Mouse (Mus musculus) hindbrain, postnatal 0 days (tissue): ENCODE results near the gene Rnase12. TPM values are rescaled to one million over a fixed set of nuclear protein-coding genes. Genes with fewer than 3 reads are reported as not detected.

Experiments
- ATAC-seq: fragments of 200-750 bp; cut with Nextera tagmentation; 2 replicates; pipeline ENCODE4 v1.8.0; 2017; ENCODE audit warnings: mild to moderate bottlenecking, moderate TSS enrichment, moderate library complexity
- DNase-seq: peaks from one replicate; pipeline ENCODE4 v3.0.0-alpha.2; 2015; ENCODE audit warnings: low spot score
- H3K27ac ChIP-seq: fragments of 300-500 bp; sonication (generic); 2 replicates; pipeline ENCODE4 v1.5.1; 2014; ENCODE audit warnings: mild to moderate bottlenecking
- H3K27me3 ChIP-seq: fragments of 300-500 bp; sonication (generic); 2 replicates; pipeline ENCODE4 v1.6.1; 2014; ENCODE audit warnings: low read length, mixed read lengths; ENCODE audit not compliant: insufficient read depth
- H3K36me3 ChIP-seq: fragments of 300-500 bp; sonication (generic); 2 replicates; pipeline ENCODE4 v1.6.1; 2014; ENCODE audit warnings: low read length, mixed read lengths; ENCODE audit not compliant: insufficient read depth
- H3K4me1 ChIP-seq: fragments of 300-500 bp; sonication (generic); 2 replicates; pipeline ENCODE4 v1.6.1; 2014; ENCODE audit warnings: antibody characterized with exemption, low read length, mixed read lengths; ENCODE audit not compliant: insufficient read depth
- H3K4me2 ChIP-seq: fragments of 300-500 bp; sonication (generic); 2 replicates; pipeline ENCODE4 v1.6.1; 2014; ENCODE audit warnings: low read depth, mild to moderate bottlenecking, low read length, moderate library complexity, mixed read lengths
- H3K4me3 ChIP-seq: fragments of 300-500 bp; sonication (generic); 2 replicates; pipeline ENCODE4 v1.5.1; 2014; ENCODE audit warnings: low read length
- H3K9ac ChIP-seq: fragments of 300-500 bp; sonication (generic); replicated peaks from 2 replicates; pipeline ENCODE4 v1.6.1; 2014; ENCODE audit warnings: mild to moderate bottlenecking, low read length, moderate library complexity, mixed read lengths
- H3K9me3 ChIP-seq: fragments of 300-500 bp; sonication (generic); 2 replicates; pipeline ENCODE4 v1.6.1; 2016; ENCODE audit warnings: low read length, mixed read lengths
- CTCF ChIP-seq: IDR thresholded peaks from 2 replicates; pipeline ENCODE4 v1.5.1; 2016; ENCODE audit warnings: antibody characterized with exemption, control low read depth, low read depth
- WGBS: fragments of 180-500 bp; shearing (Covaris S2); extraction: QIAGEN DNeasy Blood & Tissue Kit; methylation state at CpG from one replicate; pipeline ENCODE4 v1.1.7; 2014; 5-methylcytosine and 5-hydroxymethylcytosine counted together
- polyA plus RNA-seq: library from polyadenylated mRNA; unstranded; fragments of >200 nt; fragmentation: Nextera tagmentation; extraction: Ambion mirVana; gene quantifications from 2 replicates; pipeline ENCODE4 v1.2.1, GENCODE M21; 2015
- total RNA-seq: library from RNA; depleted of rRNA; stranded (reverse); fragments of >200 nt; gene quantifications from 2 replicates; pipeline ENCODE4 v1.2.3, GENCODE M21; 2014

The Rnase12 gene
- total and polyA plus RNA-seq, 2 experiments from 2014 or later: 0.29 TPM; not detected in 1

DNA sequence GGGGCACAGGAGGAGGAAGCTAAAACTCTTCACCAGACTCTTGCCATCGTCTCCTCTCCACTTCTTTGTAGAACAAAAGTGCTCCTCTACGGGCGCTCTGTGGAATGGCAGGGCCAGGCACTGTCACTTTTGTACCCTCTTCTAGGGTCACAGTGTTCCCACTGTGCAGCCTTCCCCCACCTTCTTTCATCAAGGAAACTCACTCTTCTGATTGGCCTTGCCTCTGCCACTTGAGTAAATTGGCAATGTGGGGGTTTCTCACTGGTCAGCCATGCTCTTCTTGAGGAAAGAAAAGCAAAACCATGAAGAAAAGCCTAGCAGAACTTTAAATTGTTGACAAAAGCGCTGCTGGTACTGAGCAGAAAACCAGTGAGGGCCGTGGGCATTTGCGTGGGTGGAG lies 15.7 kb downstream of the Rnase12 start, which contains the start of gene Rnase9:
Rnase9 (minus strand) TSS at position 101 of the 400 bp plus-strand sequence.
- H3K27me3 ChIP-seq: no peaks in the 10 kb centered on the region
- H3K4me3 ChIP-seq: no peak within 1 kb of the TSS
- H3K27ac ChIP-seq: no peak within 1 kb of the TSS
- H3K9me3 ChIP-seq: no peaks in the 10 kb centered on the region
- TF ChIP-seq CTCF: no peak
- no peak within 1 kb of the TSS for H3K9ac ChIP-seq
- WGBS: 58% methylated on average over 6 of the region's 6 CpGs
- no peaks in the 10 kb centered on the region for H3K4me1 ChIP-seq
- no peak for DNase-seq
- ATAC-seq: no peak
- H3K36me3 ChIP-seq: no peaks in the 10 kb centered on the region
- H3K4me2 ChIP-seq: no peak within 1 kb of the TSS

DNA sequence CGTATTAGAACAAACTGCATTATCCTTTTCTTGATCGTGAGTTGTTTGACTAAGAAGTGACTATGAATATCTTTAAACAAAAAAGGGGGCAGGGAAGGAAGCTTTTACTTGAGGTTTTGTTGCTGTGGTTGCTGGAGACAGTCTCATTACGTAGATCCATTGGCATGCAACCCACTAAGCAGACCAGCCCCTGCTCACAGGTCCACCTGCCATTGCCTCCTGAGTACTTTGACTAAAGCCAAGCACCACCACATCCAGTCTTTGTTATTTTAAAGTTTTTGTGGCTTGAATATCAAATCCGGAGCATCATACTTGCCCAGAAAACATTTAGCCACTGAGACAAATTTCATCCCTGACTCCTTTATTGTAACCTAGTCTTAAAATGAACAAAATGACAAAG lies 21.2 kb downstream of the Rnase12 start:
- WGBS: 81% methylated on average over 4 of the region's 4 CpGs
- H3K27ac ChIP-seq: no peak overlapping the region
- no peak overlapping the region for H3K9ac ChIP-seq

DNA sequence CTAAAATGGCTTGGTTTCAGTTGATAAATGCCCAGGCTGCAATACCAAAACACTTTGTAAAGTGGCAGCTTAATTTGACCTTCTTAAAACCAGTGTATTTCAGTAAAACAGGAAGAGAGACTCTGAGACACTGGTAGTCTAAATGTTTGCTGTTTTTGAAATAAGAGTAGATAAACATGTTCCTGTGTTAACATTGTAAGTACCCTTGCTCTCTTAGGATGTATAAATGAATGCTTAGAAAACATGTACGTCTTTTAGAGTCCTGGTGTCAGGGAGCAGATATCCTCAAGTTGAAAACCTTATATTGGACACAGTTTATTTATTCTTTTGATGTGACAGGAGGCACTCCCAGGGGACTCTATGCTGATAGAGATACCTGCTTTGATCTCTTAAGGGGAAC lies 22.3 kb downstream of the Rnase12 start:
- no peak overlapping the region for H3K27ac ChIP-seq
- no peak overlapping the region for H3K4me2 ChIP-seq
- H3K4me3 ChIP-seq: no peak overlapping the region
- H3K36me3 ChIP-seq: no peaks in the 10 kb centered on the region
- WGBS: 56% methylated on average over 1 of the region's 1 CpGs
- H3K27me3 ChIP-seq: no peaks in the 10 kb centered on the region
- H3K9ac ChIP-seq: no peak overlapping the region
- no peak for DNase-seq
- H3K4me1 ChIP-seq: no peaks in the 10 kb centered on the region
- H3K9me3 ChIP-seq: no peaks in the 10 kb centered on the region
- no peak for TF ChIP-seq CTCF
- ATAC-seq: no peak

More for the DNA sequence above, 21.2 kb downstream of the Rnase12 start:
- H3K4me3 ChIP-seq: no peak overlapping the region
- no peak overlapping the region for H3K4me2 ChIP-seq
- no peaks in the 10 kb centered on the region for H3K4me1 ChIP-seq
- no peaks in the 10 kb centered on the region for H3K27me3 ChIP-seq
- H3K9me3 ChIP-seq: no peaks in the 10 kb centered on the region
- H3K36me3 ChIP-seq: no peaks in the 10 kb centered on the region
- no peak for ATAC-seq
- TF ChIP-seq CTCF: no peak
- no peak for DNase-seq

DNA sequence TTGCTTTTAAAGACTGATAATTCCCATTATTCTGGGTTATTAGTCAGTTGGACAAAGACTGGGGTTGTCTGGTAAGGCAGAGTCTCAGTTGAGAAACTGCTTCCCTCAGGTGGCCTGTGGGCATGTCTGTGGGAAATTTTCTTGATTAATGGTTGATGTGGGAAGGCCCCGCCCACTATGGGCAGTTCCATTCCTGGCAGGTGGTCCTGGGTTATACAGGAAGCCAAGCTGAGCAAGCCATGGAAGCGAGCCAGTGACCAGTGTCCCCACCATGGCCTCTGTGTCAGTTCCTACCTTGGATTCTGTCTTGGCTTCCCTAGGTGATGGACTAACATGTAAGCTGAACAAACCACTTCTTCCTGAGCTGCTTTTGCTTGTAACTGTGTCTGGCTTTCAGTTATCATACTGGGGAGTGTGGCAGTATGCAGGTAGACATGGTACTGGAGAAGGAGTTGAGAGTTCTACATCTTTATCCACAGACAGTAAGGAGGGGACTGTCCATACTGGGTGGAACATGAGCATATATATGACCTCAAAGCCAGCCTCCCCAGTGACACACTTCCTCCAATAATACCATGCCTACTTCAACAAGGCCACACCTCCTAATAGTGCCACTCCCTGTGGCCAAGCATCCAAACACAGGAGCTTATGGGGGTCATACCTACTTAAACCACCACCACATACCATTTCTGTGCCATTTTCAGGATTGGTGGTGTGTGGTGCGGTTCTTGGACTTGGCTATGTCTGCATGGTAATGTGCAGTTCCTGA lies 29.9 kb downstream of the Rnase12 start:
- Histone ChIP-seq H3K9me3 (no peaks in the 10 kb centered on the region), H3K27ac (no peak overlapping the region), H3K36me3 (no peaks in the 10 kb centered on the region), H3K27me3 (no peaks in the 10 kb centered on the region), H3K4me2 (no peak overlapping the region), H3K9ac (no peak overlapping the region), H3K4me3 (no peak overlapping the region), H3K4me1 (no peaks in the 10 kb centered on the region)
- DNase-seq: no peak
- WGBS: 64% methylated on average over 3 of the region's 3 CpGs
- ATAC-seq: no peak
- TF ChIP-seq CTCF: no peak

DNA sequence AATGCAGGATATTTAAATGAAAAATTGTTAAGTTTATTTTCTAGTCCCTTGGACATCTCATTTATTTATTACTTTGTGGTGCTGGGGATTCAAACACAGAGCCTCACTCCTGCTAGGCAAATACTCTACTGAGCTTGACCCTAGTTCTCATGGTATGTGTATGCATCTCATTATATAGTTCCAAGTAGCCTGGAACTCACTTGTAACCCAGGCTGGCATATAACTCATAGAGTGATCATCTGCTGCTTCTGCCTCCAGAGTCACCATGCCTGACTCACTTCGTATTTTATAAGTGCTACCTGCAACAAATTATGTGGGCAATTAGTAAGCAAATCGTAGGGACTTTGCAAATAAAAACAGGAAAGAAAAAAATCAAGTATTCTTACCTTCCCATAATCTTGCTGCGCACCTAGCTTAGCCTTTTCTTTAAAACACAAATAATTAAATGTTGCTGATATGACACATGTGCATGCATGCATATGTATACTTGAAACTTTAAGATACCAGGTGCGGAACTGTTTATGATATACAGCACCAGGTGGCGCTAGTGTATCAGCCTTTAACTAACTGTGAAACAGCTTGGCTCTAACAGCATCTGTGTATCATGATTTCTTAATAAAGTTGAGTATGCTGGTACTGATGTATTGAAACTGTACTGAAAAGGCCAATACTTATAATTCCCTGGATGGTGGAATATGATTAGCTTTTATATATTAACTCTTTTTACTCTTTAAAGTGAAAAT lies 30.9 kb downstream of the Rnase12 start:
- H3K27me3 ChIP-seq: no peaks in the 10 kb centered on the region
- no peak overlapping the region for H3K9ac ChIP-seq
- H3K27ac ChIP-seq: no peak overlapping the region
- no peaks in the 10 kb centered on the region for H3K36me3 ChIP-seq
- H3K9me3 ChIP-seq: no peaks in the 10 kb centered on the region
- ATAC-seq (peak; percentile 62; the same call in 1 of the 2 replicates), DNase-seq (peak; percentile 84)
- no peak overlapping the region for H3K4me3 ChIP-seq
- H3K4me2 ChIP-seq: no peak overlapping the region
- 39% methylated on average over 5 of the region's 5 CpGs for WGBS
- no peaks in the 10 kb centered on the region for H3K4me1 ChIP-seq
- TF ChIP-seq CTCF: peak; percentile 79

DNA sequence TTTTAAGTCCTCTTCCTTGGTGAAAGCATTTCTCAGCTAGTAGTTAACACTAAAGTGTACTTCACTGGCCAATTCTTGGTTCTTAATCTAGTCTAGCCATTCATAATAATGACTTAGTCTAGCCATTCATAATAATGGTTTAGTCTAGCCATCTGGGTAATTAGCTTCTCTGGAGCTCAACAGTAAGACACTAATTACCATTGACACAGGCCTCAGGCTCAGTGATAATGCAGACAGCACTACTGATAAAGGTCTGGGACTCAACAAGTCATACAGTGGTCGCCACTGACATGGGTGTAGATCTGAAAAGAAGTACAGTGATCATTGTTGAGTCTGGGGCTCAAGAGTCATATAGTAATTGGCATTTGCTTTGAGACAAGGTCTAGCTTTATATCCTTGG lies 32.6 kb downstream of the Rnase12 start:
- Histone ChIP-seq H3K27me3 (no peaks in the 10 kb centered on the region), H3K4me2 (no peak overlapping the region), H3K27ac (no peak overlapping the region), H3K36me3 (no peaks in the 10 kb centered on the region), H3K9ac (no peak overlapping the region), H3K9me3 (no peaks in the 10 kb centered on the region), H3K4me3 (no peak overlapping the region), H3K4me1 (no peaks in the 10 kb centered on the region)
- DNase-seq (no peak), ATAC-seq (no peak)
- TF ChIP-seq CTCF: no peak
- 86% methylated on average over 1 of the region's 1 CpGs for WGBS

DNA sequence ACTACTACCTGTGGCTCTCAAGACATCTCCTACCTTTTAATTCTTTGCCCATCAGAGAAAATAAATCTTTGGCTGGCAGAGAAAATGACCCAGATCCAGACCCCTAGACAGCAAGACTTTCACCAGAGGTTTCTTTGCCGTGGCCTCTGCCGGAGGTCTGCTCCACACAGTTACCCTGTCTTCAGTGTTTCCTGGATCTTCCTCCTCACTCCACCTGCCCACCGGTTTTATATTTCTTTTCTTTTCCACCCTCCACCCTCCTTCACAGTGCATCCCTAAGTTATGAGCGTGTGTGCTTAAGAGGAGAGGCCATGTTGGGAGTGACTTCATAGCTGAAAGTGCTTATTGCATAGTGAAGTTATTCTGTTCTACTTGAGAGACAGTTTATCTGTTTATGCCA lies 34.0 kb downstream of the Rnase12 start:
- Histone ChIP-seq H3K4me1 (no peaks in the 10 kb centered on the region), H3K36me3 (no peaks in the 10 kb centered on the region), H3K4me3 (no peak overlapping the region), H3K4me2 (no peak overlapping the region), H3K27ac (no peak overlapping the region), H3K9ac (no peak overlapping the region), H3K9me3 (no peaks in the 10 kb centered on the region), H3K27me3 (no peaks in the 10 kb centered on the region)
- TF ChIP-seq CTCF: no peak
- ATAC-seq (no peak), DNase-seq (no peak)
- WGBS: 82% methylated on average over 4 of the region's 4 CpGs
